Mouse (Mus musculus) spleen, adult 2 months (tissue): Measurements from ENCODE around the gene Myo9b.

Experiments used
- CTCF ChIP-seq: fragments of 200-500 bp; IDR thresholded peaks from 2 replicates; pipeline ENCODE4 v1.5.1; 2011; ENCODE audit warnings: mild to moderate bottlenecking, inconsistent platforms; ENCODE audit not compliant: insufficient read depth, insufficient read length, insufficient replicate concordance; ENCODE audit errors: extremely low read depth
- POLR2A ChIP-seq: fragments of 200-500 bp; IDR thresholded peaks from 2 replicates; pipeline ENCODE4 v1.6.1; 2011; ENCODE audit warnings: low read depth, low read length, inconsistent platforms

DNA sequence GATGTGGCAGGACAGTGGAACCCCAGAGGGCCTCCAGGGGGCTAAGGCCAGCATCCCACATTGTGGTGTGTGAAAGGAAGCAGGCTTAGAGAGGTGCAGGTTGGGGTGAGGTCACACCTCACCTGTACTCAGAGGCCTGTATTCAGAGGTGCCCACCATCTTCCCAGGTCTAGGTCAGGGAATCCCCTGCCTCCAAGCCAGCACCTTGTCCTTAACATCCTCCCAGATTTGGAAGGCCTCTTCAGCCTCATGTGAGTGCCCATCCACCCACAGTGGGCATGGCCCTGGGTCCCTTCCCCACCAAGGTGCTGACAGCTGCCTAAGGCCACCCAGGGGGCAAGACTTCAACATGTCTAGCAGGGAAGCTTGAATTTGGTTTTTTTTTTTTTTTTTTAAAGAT, 128.9 kb downstream of the Myo9b start:
- no peak for TF ChIP-seq CTCF
- no peak for TF ChIP-seq POLR2A
